Mouse (Mus musculus) embryonic stem cell, embryonic (primary cell): ENCODE measurements at regions not wholly inside any gene's neighbourhood (a gene's known extent, or its start where the extent isn't known, plus 50 kb on each side); places are given as distances from the start of the nearest gene placed in this dataset.

Experiments
- CTCF ChIA-PET, 4 experiments: fragments of 300-600 bp in 2 of 4; fragments of 350-600 bp in 2 of 4; sonication (Branson Sonifier 250); formaldehyde crosslinking; loops; one replicate each; lab custom pipeline; 2022; ENCODE audit warnings: inconsistent platforms in 2 of 4; lab: Charles Lee
- POLR2A ChIA-PET, 4 experiments: fragments of 300-600 bp in 2 of 4; fragments of 350-600 bp in 2 of 4; sonication (Branson Sonifier 250); formaldehyde crosslinking; loops; one replicate each; lab custom pipeline; 2022; ENCODE audit warnings: antibody characterized with exemption in 4 of 4, inconsistent platforms in 1 of 4; lab: Charles Lee

DNA sequence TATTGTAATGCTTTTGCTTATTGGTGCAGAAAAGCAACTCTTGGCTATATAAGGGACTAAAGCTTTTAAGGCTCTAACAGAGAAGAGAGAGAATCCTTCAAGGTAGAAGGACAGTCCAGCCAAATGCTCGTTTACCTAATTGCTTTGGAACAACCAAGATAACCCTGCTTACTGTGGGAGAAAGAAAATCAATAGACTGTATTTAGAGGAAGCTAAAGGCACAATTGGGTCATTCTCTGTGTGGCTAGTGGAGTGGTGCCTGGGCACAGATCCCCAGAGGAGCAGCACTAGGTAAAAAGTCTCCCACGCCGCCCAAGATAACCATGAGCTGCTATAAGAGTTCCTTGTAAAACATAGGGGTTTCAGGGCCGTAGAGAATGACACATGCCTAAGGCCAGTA is 217.6 kb downstream of the Sptssa start:
- ChIA-PET CTCF (no interaction called here), POLR2A (interaction anchor here in 1 of 4 experiments (1.2 kb wide), 1 partner anchor 195 kb away, joined by 3 read pairs; no protein-coding TSS in a partner anchor)

GRCm38 (mm10) chr12:54425236-54425635 is 221.6 kb upstream of the Egln3 start:
- ChIA-PET POLR2A (interaction anchor here in 1 of 4 experiments (1.0 kb wide), 1 partner anchor 112 kb away, joined by 3 read pairs; no protein-coding TSS in a partner anchor), CTCF (no interaction called here)

DNA sequence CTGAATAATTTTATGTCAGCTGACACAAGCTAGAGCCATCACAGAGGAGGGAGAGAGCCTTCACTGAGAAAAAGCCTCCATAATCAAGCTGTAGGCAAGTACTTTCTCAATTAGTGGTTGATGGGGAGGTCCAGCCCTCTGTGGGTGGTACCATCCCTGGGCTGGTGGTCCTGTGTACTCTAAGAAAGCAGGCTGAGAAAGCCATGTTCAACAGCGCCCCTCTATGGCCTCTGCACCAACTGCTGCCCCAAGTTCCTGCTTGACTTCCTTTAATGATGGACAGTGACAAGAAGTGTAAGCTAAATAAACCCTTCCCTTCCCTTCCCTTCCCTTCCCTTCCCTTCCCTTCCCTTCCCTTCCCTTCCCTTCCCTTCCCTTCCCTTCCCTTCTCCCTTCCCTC is 211.2 kb upstream of the Egln3 start:
- CTCF ChIA-PET = interaction anchor here in 1 of 4 experiments (1.1 kb wide), 1 partner anchor 75 kb away, joined by 3 read pairs; no protein-coding TSS in a partner anchor
- POLR2A ChIA-PET = interaction anchor here in 3 of 4 experiments (0.6 to 1.2 kb wide), 3 partner anchors 102 to 333 kb away, joined by 3 to 4 read pairs (median 3); no protein-coding TSS in a partner anchor

GRCm38 (mm10) chr12:54414201-54414600 is 210.5 kb upstream of the Egln3 start:
- POLR2A ChIA-PET = interaction anchor here in 1 of 4 experiments (1.2 kb wide), 1 partner anchor 101 kb away, joined by 3 read pairs; no protein-coding TSS in a partner anchor
- CTCF ChIA-PET = interaction anchor here in 2 of 4 experiments (0.5 to 1.1 kb wide), 2 partner anchors 76 to 322 kb away, joined by 3 read pairs; no protein-coding TSS in a partner anchor

GRCm38 (mm10) chr12:54410038-54410605 is 206.5 kb upstream of the Egln3 start:
- CTCF ChIA-PET = interaction anchor here in 1 of 4 experiments (0.6 kb wide), 1 partner anchor 244 kb away, joined by 3 read pairs; no protein-coding TSS in a partner anchor
- POLR2A ChIA-PET = interaction anchor here in 1 of 4 experiments (1.5 kb wide), 1 partner anchor 11 kb away, joined by 4 read pairs; no protein-coding TSS in a partner anchor

DNA sequence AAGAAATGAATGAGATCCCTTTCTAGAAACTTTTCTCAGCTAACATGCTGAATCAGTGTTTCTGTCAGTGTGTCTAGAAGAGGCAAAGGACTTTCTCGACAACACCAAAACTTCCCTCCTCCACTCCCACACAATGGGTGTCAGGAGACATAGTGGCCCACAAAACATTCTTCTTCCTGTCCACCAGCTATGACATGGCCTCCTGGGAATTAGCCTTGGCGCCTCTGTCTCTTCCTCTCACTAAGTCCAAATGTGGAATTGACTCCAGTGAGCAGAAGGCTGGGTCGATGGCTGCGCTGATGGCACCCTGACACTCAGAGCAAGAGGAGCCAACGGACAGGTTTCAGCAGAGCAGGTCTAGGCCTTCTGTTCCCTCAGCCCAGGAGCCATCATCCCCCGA is 205.2 kb upstream of the Egln3 start:
- POLR2A ChIA-PET = no interaction called here
- CTCF ChIA-PET = no interaction called here

DNA sequence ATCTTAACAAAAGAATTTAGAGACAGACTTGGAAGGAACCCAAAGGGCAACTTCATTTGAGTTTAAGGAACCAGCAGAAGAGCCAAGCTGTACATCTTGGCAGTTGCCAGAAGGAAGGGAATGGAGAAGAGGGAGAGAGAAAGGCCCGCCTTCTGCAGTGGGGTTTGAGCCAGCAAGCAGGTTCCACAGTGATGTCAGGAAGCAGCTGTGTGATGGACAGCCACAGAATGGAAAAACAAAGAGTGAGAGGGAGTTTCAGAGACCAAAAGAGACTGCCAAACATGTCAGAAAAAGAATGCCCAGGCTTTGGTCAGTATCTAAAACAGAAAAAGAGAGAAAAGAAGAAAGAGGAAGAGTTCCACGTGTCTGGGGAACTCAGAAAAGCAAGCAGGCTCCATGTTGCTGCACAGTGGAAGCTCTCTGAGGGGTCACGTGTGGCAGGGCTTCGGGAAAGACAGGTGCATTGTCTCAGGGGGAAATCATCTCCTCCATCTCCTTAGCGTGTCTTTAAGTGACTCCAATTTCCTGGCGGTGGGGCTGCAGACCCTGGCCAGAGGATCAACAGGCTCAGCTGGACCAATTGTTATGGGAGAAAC is 203.7 kb upstream of the Egln3 start:
- POLR2A ChIA-PET = no interaction called here
- CTCF ChIA-PET = no interaction called here

- CTCF ChIA-PET = no interaction called here
- POLR2A ChIA-PET = interaction anchor here in 1 of 4 experiments (0.9 kb wide), 1 partner anchor 10 kb away, joined by 3 read pairs; no protein-coding TSS in a partner anchor
Measured at GRCm38 (mm10) chr12:54405066-54405465, 201.4 kb upstream of the Egln3 start.

DNA sequence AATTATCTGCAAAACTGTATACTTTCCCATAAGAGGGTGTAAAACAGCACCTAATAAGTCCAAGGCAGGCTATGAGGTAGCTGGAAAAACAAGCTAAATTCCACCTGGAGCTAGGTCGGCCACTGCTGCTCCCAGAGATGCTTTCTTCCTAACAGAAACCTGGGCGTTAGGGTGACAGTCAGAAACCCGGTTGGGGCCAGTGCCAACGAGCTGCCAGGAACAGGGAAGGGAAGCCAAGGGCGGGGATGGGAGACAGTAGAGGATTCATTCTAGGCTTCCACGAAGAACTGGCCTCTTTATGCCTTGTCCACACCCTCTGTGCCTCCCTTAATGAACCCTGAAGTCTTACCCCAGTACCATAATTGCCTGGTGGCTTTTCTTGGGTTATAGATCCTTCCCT is 198.9 kb upstream of the Egln3 start:
- ChIA-PET POLR2A (no interaction called here), CTCF (no interaction called here)

DNA sequence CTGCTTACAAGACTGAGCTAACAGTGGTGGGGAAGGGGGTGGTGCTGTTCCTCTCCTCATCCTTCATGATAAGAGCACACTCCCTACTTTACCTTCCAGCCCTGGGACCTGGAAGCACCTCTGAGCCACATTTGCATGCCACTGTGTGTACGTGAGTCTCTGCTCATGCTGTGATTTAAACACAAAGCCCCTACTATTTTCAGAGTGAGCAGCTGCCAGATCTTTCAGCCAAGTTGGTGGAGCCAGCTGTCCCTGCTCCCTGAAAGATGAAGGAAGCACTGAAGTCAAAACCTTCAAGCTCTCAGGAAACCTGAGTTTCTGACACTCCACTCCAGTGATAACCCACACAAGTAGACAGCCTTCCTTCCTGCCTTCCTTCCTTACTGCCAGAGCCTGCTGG is 198.0 kb upstream of the Egln3 start:
- ChIA-PET POLR2A (interaction anchor here in 1 of 4 experiments (0.5 kb wide), 1 partner anchor 239 kb away, joined by 3 read pairs; no protein-coding TSS in a partner anchor), CTCF (interaction anchor here in 2 of 4 experiments (0.6 kb wide), 2 partner anchors 114 to 126 kb away, joined by 4 read pairs; no protein-coding TSS in a partner anchor)

- CTCF ChIA-PET = no interaction called here
- POLR2A ChIA-PET = interaction anchor here in 2 of 4 experiments (1.1 to 1.5 kb wide), 2 partner anchors 195 to 222 kb away, joined by 3 read pairs; no protein-coding TSS in a partner anchor
Measured at GRCm38 (mm10) chr12:54400084-54400483, 196.4 kb upstream of the Egln3 start.

- ChIA-PET POLR2A (interaction anchor here in 2 of 4 experiments (1.1 to 1.4 kb wide), 2 partner anchors 12 to 138 kb away, joined by 4 read pairs; no protein-coding TSS in a partner anchor), CTCF (no interaction called here)
Measured at GRCm38 (mm10) chr12:54398080-54398479, 194.4 kb upstream of the Egln3 start.

DNA sequence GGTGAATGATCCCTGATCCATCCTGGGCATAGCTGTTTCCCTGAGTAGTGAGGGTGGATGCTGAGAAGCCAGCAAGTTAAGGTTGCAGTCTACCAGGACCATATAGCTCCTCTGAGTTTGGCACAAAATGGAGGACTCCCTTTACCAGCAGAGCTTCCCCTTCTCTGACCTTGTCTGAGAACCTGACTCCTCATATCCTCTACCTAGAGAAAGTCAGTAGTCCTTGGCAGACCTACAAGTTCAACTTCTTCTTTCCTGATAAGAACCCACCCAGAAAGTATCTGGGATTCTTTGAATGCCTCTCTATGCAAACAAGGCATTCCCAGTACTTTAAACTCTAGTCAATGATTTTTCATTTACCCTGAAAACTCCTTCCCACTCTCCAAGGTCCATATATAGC is 193.3 kb upstream of the Egln3 start:
- ChIA-PET CTCF (no interaction called here), POLR2A (interaction anchor here in 1 of 4 experiments (1.5 kb wide), 1 partner anchor 42 kb away, joined by 4 read pairs; no protein-coding TSS in a partner anchor)

- ChIA-PET CTCF (no interaction called here), POLR2A (interaction anchor here in 3 of 4 experiments (0.6 to 1.6 kb wide), 4 partner anchors 10 to 209 kb away, joined by 3 to 4 read pairs (median 4); no protein-coding TSS in a partner anchor)
Measured at GRCm38 (mm10) chr12:54396341-54396740, 192.7 kb upstream of the Egln3 start.

DNA sequence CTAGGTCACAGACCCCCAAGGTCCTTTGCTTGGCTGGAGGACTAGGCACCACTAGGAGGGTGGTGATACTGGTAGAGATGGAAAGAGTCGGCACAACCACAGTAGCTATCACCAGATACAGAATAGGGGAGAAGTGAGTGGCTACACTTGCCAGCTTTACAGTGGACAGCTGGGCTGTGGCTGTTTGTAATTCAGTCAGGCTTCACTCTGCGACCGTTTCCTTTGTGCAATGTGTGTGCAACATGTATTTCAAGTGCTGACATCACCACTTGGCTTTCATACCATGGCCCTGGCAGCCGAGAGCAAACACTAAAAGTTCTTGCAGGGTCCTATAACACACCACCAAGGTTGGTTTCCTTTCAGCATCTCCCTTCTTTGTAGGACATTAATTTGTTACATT is 181.7 kb upstream of the Egln3 start:
- ChIA-PET POLR2A (no interaction called here), CTCF (no interaction called here)

GRCm38 (mm10) chr12:54384116-54384515 is 180.5 kb upstream of the Egln3 start:
- ChIA-PET CTCF (no interaction called here), POLR2A (no interaction called here)

DNA sequence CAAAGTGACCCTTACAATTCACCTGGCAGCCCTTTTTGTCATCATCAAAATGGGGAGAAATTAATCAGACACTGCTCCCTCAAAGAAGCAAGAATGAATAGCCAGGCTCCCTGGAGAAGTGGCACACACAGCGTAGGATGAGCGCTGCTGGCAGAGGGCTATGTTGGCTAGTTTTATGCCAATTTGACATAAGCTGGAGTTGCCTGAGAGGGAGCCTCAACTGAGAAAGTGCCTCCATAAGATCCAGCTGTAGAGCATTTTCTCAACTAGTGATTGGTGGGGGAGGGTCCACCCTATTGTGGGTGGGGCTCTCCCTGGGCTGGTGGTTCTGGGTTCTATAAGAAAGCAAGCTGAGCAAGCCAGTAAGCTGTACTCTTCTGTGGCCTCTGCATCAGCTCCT is 179.3 kb upstream of the Egln3 start:
- CTCF ChIA-PET = no interaction called here
- POLR2A ChIA-PET = interaction anchor here in 1 of 4 experiments (0.6 kb wide), 1 partner anchor 307 kb away, joined by 3 read pairs; no protein-coding TSS in a partner anchor

DNA sequence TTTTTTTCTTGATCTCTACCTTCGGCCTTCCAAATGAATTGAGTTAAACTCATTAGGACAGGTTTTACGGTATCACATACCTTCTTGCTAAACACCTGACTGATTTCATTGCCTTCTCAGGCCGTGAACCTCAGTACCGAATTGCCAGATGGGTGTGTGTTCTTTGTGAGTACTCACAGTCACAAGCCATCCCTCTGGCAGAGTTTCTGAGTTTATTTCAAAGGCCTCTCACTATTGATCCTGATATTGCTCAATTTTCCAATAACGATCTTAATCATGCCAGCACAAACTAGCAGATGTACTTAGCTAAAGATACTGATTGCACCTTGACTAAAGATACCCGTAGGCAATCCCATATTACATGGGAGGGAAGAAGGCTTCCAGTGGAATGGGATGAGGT is 178.4 kb upstream of the Egln3 start:
- POLR2A ChIA-PET = interaction anchor here in 1 of 4 experiments (0.6 kb wide), 1 partner anchor 12 kb away, joined by 3 read pairs; no protein-coding TSS in a partner anchor
- CTCF ChIA-PET = no interaction called here

DNA sequence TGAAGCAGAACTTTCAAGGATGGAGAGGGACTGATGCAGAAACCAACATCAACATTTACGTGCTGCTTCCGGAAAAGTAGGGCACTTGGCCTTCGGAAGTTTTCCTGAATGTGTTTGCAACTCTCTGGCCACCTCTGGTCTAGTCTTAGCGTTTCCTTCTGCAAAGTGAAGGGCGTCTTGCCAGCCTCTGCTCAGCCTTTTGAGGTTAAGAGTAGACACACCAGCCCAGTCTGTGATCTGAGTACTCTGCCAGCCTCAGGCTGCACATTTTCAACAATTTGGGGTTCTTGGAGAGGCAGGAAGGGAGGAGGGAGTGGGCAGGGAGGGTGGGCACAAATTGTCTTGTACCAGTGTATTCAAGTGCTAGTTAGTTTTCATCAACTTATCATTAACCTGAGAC is 176.7 kb upstream of the Egln3 start:
- ChIA-PET POLR2A (no interaction called here), CTCF (no interaction called here)

DNA sequence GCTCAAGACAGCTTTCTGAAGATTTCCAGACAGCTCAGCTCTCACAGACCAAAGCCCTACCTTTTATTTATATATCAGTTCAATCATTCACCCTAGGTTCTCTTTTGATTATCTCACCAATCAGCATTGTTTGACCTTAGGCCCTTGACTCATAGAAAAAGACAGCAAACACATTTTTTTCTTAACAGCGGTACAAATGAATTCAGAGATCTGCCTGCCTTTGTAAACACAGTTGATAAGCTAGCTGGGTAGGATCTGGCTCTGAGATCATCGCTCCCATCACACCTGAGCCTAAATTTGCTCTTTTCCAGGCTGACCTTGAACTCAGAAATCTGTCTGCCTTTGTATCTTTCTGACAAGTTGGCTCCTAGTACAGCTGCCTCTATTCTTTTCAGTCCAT is 174.9 kb upstream of the Egln3 start:
- CTCF ChIA-PET = no interaction called here

More for the DNA sequence above, 174.9 kb upstream of the Egln3 start:
- POLR2A ChIA-PET = no interaction called here
